Mouse (Mus musculus): ENCODE results near the gene Usp22. TPM values are rescaled to one million over a fixed set of nuclear protein-coding genes. Genes with fewer than 3 reads are reported as not detected.
"Not testable (repeated sequence)": the region's sequence is repeated elsewhere in the genome, so short reads cannot be mapped to it uniquely, and the experiment has no call there.

Gene Usp22
- total RNA-seq, 2 experiments from 2014 or later, result 36.1 to 79.4 TPM

GRCm38 (mm10) chr11:61143564-61144469, 31.0 kb downstream of the Usp22 start:
- peak; percentile 32; the same call in 1 of the 2 replicates for ATAC-seq (replicated peaks; ENCODE audit: poor library complexity)

- ATAC-seq (replicated peaks; ENCODE audit: poor library complexity), result peak; percentile 16
Measured at GRCm38 (mm10) chr11:61142941-61143530, 31.8 kb downstream of the Usp22 start.

DNA sequence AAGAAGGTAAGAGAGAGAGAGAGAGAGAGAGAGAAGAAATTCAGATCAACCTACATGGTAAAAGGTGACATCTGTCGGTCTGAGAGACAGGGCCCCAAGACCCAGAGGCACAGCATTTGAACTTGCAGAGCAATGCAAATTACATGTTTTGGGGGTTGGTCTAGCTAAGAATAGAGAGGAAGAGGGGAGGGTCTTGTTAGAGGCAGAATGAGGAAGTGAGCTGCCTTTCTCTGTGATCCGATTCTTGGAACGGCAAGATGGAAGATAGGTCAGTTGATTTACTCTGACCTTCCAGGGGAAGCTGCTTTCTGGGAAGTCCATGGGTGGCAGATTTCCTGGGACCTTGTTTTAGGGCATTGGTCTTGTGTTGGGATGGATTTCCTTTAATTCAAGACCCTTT, 32.6 kb downstream of the Usp22 start:
- ATAC-seq (replicated peaks; ENCODE audit: poor library complexity), result peak; percentile 68

- ATAC-seq (replicated peaks; ENCODE audit: poor library complexity), result no peak
Measured at GRCm38 (mm10) chr11:61141693-61142092, 33.2 kb downstream of the Usp22 start.

GRCm38 (mm10) chr11:61132943-61133342, 41.9 kb downstream of the Usp22 start:
- no peak for ATAC-seq (replicated peaks; ENCODE audit: poor library complexity)

- ATAC-seq (replicated peaks; ENCODE audit: poor library complexity), result not testable (repeated sequence)
Measured at GRCm38 (mm10) chr11:61130646-61131045, 44.2 kb downstream of the Usp22 start.

DNA sequence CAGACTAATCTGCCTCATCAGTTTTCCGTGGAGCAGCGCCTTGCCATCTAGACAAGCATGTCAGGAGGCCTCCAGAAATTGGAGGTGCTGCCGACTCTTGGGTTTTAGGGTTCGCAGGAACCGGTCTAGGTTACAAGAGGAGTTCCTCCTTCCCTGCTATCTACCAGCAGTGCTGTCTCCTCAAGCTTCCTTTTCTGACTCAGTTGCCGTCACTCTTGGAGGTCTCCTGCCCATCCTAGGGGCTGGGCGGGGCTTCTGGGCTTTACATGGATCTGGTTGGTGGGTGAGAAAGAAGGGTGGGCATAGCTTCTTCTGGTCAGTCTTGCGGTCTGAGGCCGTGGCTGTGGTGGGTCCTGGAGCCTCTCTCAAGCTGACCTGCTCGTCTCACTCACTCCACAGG, 45.5 kb downstream of the Usp22 start:
- no peak for ATAC-seq (replicated peaks; ENCODE audit: poor library complexity)

DNA sequence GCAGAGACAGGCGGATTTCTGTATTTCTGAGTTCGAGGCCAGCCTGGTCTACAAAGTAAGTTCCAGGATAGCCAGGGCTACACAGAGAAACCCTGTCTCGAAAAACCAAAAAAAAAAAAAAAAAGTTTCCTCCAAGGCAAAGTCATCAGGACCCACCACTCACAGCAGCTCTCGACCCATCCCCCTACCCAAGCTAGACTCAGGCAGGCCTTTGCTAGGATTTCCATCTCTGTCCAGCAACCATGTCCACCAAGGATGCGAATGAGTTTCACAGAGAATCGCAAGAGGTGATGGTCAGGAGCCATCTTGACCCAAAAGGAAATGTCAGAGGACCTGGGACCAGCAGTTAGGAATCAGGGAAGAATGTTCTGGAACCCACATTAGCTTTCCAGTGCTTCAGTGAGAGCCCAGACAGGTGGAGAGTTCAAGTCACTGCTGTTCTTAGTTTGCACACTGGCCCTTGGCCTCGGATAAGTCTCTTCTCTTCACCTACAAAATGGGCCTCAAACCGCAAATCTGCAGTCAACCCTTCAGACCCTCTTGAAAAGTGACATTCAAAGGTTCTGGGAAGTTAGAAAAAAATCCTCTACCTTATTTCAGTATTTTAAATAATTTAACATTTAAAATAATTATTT, 47.3 kb downstream of the Usp22 start:
- ATAC-seq (replicated peaks; ENCODE audit: poor library complexity), result no peak

DNA sequence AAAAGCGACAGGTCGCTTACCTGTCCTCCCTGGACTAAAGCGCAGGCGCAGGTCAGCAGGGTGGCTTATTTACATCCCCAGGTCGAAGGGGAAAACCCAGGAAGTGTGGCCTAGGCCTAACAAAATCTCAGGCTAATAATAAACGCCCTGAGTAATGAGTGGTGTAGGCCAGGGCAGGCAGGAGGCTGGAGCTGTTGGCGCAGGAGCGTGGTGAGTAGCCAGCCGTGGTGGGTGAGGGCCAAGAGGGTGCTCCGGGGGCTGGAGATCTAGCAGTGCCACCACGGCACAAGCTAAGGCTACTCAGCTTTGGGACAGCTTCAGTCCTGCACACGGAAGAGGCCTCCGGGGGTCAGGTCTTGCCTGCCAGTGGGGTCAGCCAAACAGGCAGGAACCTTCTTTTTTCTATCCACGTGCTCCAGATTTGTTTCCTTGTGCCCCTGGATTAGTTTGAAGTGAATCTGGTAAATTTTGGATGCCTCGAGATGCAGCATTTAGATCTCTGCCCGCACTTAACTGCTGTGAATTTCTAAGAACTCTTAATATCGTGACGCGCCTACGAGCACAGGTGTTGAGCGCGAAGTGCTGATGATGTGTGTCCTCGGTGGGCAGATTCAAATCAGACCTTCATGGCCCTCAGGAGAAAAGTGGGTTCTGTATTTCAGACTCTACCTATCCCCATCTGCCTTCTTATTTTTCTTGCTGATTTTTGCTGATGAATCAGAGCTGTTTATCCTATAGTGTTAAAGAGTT, 48.1 kb downstream of the Usp22 start, which contains the start of gene Tnfrsf13b:
Gene Tnfrsf13b, plus strand, starts transcription at position 150 of the 750 bp plus-strand sequence.
- no peak for ATAC-seq (replicated peaks; ENCODE audit: poor library complexity)

DNA sequence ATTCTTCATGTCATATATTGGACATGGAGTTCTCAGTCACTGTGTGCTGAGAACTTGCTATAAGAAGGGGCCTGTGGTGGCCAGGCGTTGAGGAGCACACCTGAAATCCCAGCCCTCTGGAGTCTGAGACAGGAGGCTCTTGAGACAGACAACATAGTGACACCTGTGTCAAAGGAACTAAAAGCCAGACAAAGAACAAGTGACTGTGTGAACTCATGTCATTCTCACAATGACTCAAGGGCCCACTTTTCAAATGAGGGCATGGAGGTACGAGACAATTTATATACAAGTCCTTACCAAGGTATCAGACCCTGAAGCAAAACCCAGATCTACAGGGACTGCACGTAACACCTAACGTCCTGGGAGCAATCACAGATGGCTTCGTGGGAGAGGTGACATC, 48.9 kb downstream of the Usp22 start:
- ATAC-seq (replicated peaks; ENCODE audit: poor library complexity), result no peak

DNA sequence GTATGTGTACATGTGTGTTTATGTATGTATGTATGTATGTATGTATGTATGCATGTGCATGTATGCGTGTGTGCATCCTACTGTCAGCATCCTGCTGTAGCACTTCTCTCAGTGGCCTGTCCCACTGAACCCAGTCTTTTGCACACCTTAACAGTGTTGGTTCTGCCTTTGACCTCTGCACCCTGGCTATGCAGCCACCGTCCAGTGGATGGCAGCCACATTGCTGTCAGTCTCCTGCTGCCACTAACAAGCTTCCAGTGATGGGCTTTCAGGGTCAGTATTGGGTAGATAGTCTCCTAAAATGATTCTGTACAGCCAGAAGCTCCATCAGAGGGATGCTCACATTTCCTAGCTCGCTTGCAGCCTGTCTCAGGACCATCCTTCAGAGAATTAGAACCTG, 51.0 kb downstream of the Usp22 start:
- ATAC-seq (replicated peaks; ENCODE audit: poor library complexity), result no peak

DNA sequence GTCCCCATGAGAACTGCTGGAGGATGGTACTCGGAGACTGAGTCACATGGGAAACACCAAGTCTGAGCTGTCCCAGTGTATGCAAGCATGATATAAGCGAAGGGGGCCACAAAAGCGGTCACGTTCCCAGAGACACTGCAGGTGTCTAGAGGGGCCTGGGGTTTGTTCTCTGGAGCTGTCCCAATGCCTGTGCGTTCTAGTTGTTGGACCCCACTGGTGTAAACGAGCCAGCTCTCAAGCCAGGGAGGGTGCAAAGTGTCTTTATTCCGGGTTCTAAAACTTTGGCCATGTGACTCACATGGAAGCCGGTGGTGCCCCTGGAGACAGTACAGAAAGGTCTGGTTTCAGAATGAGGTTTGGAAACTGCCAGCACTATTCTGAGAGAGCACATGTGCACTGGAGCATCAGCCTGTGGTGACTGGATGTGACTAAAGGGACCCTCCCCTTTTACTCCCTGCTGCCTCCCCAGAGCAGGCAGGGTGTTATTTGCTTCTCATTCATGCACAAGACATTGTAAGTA, 52.0 kb downstream of the Usp22 start:
- no peak for ATAC-seq (replicated peaks; ENCODE audit: poor library complexity)

DNA sequence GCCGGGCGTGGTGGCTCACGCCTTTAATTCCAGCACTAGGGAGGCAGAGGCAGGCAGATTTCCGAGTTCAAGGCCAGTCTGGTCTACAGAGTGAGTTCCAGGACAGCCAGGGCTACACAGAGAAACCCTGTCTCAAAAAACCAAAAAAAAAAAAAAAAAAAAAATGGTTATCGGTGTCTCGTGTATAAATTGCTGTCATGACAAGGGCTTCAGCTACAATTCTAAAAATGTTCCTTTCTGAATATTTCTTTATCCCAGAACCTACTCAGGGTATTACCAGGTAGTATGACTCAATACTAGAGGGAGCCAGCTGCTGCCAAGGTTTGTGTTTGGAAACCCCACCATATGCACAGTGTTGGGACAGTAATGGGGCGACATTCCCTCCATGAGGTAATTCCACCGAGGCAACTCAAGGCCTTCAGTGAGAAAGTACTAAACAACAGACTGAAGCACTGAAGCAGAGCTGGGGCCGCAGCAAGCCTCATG, 52.5 kb downstream of the Usp22 start:
- no peak for ATAC-seq (replicated peaks; ENCODE audit: poor library complexity)

DNA sequence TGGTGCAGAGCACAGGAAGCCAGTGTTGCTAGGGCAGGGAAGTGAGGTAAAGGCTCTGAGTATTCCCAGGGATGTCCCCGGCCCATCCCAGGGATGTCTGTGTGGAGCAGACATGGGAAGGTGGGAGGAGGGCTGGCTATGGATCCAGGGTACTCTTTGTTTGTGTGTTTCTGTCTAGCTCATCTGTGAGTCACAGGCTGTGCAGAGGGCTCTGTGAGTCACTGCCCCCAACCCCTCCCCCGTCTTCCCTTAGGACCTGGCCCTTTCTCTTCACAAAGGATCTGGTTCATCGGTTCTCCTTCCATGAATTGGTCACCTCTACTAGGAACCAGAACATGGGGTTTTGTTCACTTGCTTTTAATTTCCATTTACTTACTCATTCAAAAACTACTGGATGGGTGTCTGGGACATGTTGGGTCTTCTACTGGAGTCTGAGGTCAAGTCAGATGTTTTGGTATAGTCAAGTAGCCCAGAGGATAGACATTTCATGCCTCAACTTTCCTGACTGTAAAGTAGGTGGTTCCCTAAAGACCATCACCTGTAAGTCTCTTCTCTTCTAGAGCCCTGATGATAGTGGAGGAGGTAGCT, 54.8 kb downstream of the Usp22 start:
- no peak for ATAC-seq (replicated peaks; ENCODE audit: poor library complexity)

GRCm38 (mm10) chr11:61116226-61116625, 58.6 kb downstream of the Usp22 start:
- ATAC-seq (replicated peaks; ENCODE audit: poor library complexity), result peak; percentile 76

DNA sequence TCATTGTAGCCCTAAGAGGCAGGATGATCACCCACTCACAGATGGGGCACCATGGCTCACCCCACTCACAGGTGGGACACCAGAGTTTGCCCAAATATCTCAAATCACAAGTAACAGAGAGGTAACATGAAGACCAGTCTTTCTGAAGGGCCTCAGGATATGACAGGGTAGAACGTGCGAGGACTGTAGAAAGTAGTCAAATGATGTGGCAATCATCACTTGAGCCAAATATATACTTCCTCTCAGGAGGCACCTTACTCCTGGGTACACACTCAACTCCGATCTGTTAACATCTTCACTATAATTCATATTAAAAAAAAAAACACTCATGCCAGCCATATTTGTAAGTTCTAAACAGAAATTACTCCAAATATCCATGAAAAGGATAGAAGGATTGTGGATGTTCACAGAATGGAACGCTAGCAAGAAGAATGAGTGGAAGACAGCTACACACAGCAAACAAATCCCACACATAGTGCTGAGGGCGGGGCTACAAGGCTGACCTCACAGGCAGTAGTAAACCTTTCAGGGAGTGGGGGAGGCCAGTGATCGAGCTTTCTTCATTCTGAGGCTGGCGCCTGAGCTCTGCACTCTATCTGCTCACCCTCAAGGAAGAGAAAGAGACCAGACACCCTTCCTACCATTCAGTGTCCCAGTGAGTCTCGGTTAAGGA, 62.4 kb downstream of the Usp22 start:
- no peak for ATAC-seq (replicated peaks; ENCODE audit: poor library complexity)

- no peak for ATAC-seq (replicated peaks; ENCODE audit: poor library complexity)
Measured at GRCm38 (mm10) chr11:61111472-61111871, 63.4 kb downstream of the Usp22 start.

- no peak for ATAC-seq (replicated peaks; ENCODE audit: poor library complexity)
Measured at GRCm38 (mm10) chr11:61110928-61111327, 63.9 kb downstream of the Usp22 start.

DNA sequence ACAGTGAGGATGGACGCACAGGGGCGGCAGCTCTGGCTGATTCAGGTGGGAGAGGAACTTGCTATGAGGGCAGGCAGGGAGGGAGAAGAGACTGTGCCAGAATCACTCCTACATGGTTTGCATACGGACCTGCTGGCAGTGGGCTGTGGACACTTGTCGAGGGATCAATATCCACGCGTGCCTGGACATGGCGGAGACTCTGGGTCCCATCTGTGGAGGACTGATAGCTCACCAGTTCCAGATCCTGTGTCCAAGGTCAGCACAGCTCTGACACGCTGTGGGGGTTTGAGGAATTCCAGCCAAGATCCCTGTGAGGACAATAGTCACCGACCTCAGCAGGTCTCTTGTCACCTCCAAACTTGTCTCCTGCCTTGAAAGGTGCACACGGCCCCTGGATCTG, 64.7 kb downstream of the Usp22 start:
- ATAC-seq (replicated peaks; ENCODE audit: poor library complexity), result no peak

DNA sequence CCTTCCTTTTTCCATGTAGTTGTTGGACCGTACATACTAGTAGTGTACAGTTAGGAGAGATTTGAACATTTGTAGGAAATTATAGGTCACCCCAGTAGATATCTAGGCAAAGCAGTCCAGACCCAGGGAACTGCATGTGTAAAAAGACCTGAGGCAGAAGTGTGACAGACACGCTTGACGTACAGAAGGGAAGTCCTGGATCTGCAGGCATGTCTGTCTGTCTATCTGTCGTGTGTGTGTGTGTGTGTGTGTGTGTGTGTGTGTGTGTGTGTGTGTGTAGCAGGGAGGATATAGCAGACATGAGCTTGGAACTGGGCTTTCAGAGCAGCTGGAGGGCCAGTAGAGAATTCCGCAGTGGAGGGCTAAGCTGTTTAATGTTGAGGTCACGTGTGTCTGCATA, 65.1 kb downstream of the Usp22 start:
- no peak for ATAC-seq (replicated peaks; ENCODE audit: poor library complexity)
